8 mouse cellular contexts compared by ENCODE assay signal in the genomic region with DNA sequence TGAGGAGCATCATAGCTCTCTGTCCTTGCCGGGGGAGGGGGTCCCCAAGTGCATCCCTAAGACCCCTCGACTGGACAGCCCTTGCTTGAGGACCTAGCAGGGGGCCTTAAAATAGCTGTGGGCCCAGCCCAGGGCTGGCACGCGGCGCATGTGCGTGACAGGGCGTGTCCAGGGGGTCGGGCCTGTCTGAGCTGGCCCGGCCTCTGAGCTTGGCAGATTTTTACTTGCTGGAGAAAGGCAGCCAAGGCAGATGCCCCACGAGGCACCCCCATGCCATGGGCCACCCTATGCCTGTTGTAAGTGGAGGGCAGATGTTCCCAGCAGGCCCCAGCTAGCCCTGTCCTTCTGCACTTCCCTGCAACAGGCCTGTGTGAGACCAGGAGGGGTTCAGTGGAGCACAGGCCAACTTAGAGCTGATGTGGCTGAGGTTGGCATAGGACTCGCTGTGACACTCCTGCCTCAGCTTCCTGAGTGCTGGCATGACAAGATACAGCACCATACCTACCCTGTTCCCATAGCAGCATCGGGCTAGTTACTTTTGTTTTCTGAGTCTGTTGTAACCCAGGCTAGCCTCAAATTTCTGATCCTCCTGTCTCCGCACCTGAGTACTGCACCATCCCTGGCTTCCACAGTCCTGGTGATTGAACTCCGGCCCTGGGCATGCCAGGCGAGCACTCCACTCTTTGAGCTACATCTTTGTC. TPM values are rescaled to one million over a fixed set of nuclear protein-coding genes. Genes with fewer than 3 reads are reported as not detected.
A peak's percentile ranks its signal among the peaks of the same experiment; 100 is the strongest.
DNase-seq lines count a peak whose midpoint lies in the region; ATAC-seq and TF ChIP-seq lines count a peak whose summit lies in the region.

No protein-coding gene starts in this region.

- H3K27me3 ChIP-seq in testis, adult 2 months (ENCODE audit: control insufficient read depth, insufficient read depth, low read length): no peaks in the 10 kb centered on the region
- H3K27me3 ChIP-seq in embryonic facial prominence, embryonic 12.5 days: no peaks in the 10 kb centered on the region
- H3K27me3 ChIP-seq in heart, embryonic 13.5 days (replicated peaks): no peaks in the 10 kb centered on the region
- H3K27me3 ChIP-seq in kidney, embryonic 15.5 days: no peaks in the 10 kb centered on the region
- no peaks in the 10 kb centered on the region for H3K27me3 ChIP-seq in stomach, embryonic 15.5 days (replicated peaks)

- peaks cover 43% of the 10 kb centered on the region for H3K4me1 ChIP-seq in testis, adult 2 months (ENCODE audit: control insufficient read depth, insufficient read depth, low read length)
- peaks cover 60% of the 10 kb centered on the region for H3K4me1 ChIP-seq in embryonic facial prominence, embryonic 12.5 days
- H3K4me1 ChIP-seq in heart, embryonic 13.5 days: peaks cover 78% of the 10 kb centered on the region
- H3K4me1 ChIP-seq in kidney, embryonic 15.5 days: peaks cover 81% of the 10 kb centered on the region
- H3K4me1 ChIP-seq in stomach, embryonic 15.5 days: peaks cover 50% of the 10 kb centered on the region

- no peaks in the 10 kb centered on the region for H3K9me3 ChIP-seq in embryonic facial prominence, embryonic 12.5 days
- H3K9me3 ChIP-seq in heart, embryonic 13.5 days: no peaks in the 10 kb centered on the region
- H3K9me3 ChIP-seq in kidney, embryonic 15.5 days (replicated peaks): no peaks in the 10 kb centered on the region
- H3K9me3 ChIP-seq in stomach, embryonic 15.5 days: no peaks in the 10 kb centered on the region

- no peak for TF ChIP-seq CTCF in testis, adult 2 months (IDR thresholded peaks at IDR 0.05; ENCODE audit: control insufficient read depth, insufficient read depth, insufficient replicate concordance, low read depth, low read length)

- no peak for ATAC-seq in embryonic facial prominence, embryonic 12.5 days (ENCODE audit: insufficient number of reproducible peaks, insufficient read depth, low FRiP score, low TSS enrichment)
- ATAC-seq in heart, embryonic 13.5 days (ENCODE audit: extremely low read depth, insufficient number of reproducible peaks, low FRiP score, low TSS enrichment): no peak
- ATAC-seq in kidney, embryonic 15.5 days (replicated peaks; ENCODE audit: low FRiP score): no peak
- no peak for ATAC-seq in stomach, embryonic 15.5 days (ENCODE audit: insufficient read depth, low FRiP score, low read depth)

- TF ChIP-seq POLR2A in testis, adult 2 months (IDR thresholded peaks at IDR 0.05; ENCODE audit: control insufficient read depth, low read depth, low read length): no peak

- peak overlapping the region; percentile 79 for H3K4me3 ChIP-seq in testis, adult 2 months (ENCODE audit: control insufficient read depth, low read depth, low read length)
- peak overlapping the region; percentile 66 for H3K4me3 ChIP-seq in embryonic facial prominence, embryonic 12.5 days
- peak overlapping the region; percentile 64 for H3K4me3 ChIP-seq in heart, embryonic 13.5 days
- peak overlapping the region; percentile 67 for H3K4me3 ChIP-seq in kidney, embryonic 15.5 days (replicated peaks)
- peak overlapping the region; percentile 76 for H3K4me3 ChIP-seq in stomach, embryonic 15.5 days (replicated peaks)

- peak overlapping the region; percentile 85 for H3K27ac ChIP-seq in testis, adult 2 months (ENCODE audit: control insufficient read depth, insufficient read depth, low read depth, low read length)
- peak overlapping the region; percentile 98 for H3K27ac ChIP-seq in embryonic facial prominence, embryonic 12.5 days
- H3K27ac ChIP-seq in heart, embryonic 13.5 days (replicated peaks): peak overlapping the region; percentile 97
- peak overlapping the region; percentile 97 for H3K27ac ChIP-seq in kidney, embryonic 15.5 days
- peak overlapping the region; percentile 97 for H3K27ac ChIP-seq in stomach, embryonic 15.5 days

- H3K36me3 ChIP-seq in testis, adult 2 months (ENCODE audit: control insufficient read depth, insufficient read depth, low read length): no peaks in the 10 kb centered on the region
- no peaks in the 10 kb centered on the region; the same call in 1 of the 2 replicates for H3K36me3 ChIP-seq in embryonic facial prominence, embryonic 12.5 days
- peaks cover 27% of the 10 kb centered on the region for H3K36me3 ChIP-seq in heart, embryonic 13.5 days
- peaks cover 16% of the 10 kb centered on the region for H3K36me3 ChIP-seq in kidney, embryonic 15.5 days
- H3K36me3 ChIP-seq in stomach, embryonic 15.5 days: peaks cover 10% of the 10 kb centered on the region

- peak overlapping the region; percentile 86 for H3K9ac ChIP-seq in embryonic facial prominence, embryonic 12.5 days
- peak overlapping the region; percentile 97 for H3K9ac ChIP-seq in heart, embryonic 13.5 days
- peak overlapping the region; percentile 72 for H3K9ac ChIP-seq in kidney, embryonic 15.5 days
- peak overlapping the region; percentile 69 for H3K9ac ChIP-seq in stomach, embryonic 15.5 days

- 57% methylated on average over 15 of the region's 15 CpGs for whole genome bisulfite sequencing in embryonic facial prominence, embryonic 12.5 days
- 33% methylated on average over 15 of the region's 15 CpGs for WGBS in heart, embryonic 13.5 days
- 44% methylated on average over 15 of the region's 15 CpGs for WGBS in kidney, embryonic 15.5 days
- 33% methylated on average over 15 of the region's 15 CpGs for WGBS in stomach, embryonic 15.5 days

- peak overlapping the region; percentile 94 for H3K4me2 ChIP-seq in embryonic facial prominence, embryonic 12.5 days (replicated peaks)
- H3K4me2 ChIP-seq in heart, embryonic 13.5 days: peak overlapping the region; percentile 93
- H3K4me2 ChIP-seq in kidney, embryonic 15.5 days: peak overlapping the region; percentile 84
- H3K4me2 ChIP-seq in stomach, embryonic 15.5 days: peak overlapping the region; percentile 91

- no peak for DNase-seq in testis, postnatal 14 days (ENCODE audit: low spot score)
- DNase-seq in lung, postnatal 10 days: peak; percentile 89
- no peak for DNase-seq in thymus, postnatal 25 days

RNA-seq across cellular contexts. Expression of a gene that starts 16.7 kb away (rescaled TPM):
- polyA plus RNA-seq in testis, adult 2 months (2012; rRNA removed): 1.6 and 2.4 TPM in 2 replicates
- polyA plus RNA-seq in embryonic facial prominence, embryonic 12.5 days (2016; fragmentation: Nextera tagmentation; extraction: Ambion mirVana): 5.4 and 7.2 TPM in 2 replicates
- polyA plus RNA-seq in heart, embryonic 13.5 days (2015; fragmentation: Nextera tagmentation; extraction: Ambion mirVana): 1.9 and 2.8 TPM in 2 replicates
- polyA plus RNA-seq in kidney, embryonic 15.5 days (2015; fragmentation: Nextera tagmentation; extraction: Ambion mirVana): 3.6 and 4.7 TPM in 2 replicates
- 1.7 and 2.3 TPM in 2 replicates for polyA plus RNA-seq in stomach, embryonic 15.5 days (2015; fragmentation: Nextera tagmentation; extraction: Ambion mirVana)

RNA-seq across cellular contexts. Expression of a gene that starts 35.2 kb away (rescaled TPM):
- 16.9 and 17.4 TPM in 2 replicates for polyA plus RNA-seq in testis, adult 2 months (2012; rRNA removed)
- polyA plus RNA-seq in embryonic facial prominence, embryonic 12.5 days (2016; fragmentation: Nextera tagmentation; extraction: Ambion mirVana): 32.4 and 32.9 TPM in 2 replicates
- 9.1 and 9.3 TPM in 2 replicates for polyA plus RNA-seq in heart, embryonic 13.5 days (2015; fragmentation: Nextera tagmentation; extraction: Ambion mirVana)
- 16.6 and 17.3 TPM in 2 replicates for polyA plus RNA-seq in kidney, embryonic 15.5 days (2015; fragmentation: Nextera tagmentation; extraction: Ambion mirVana)
- polyA plus RNA-seq in stomach, embryonic 15.5 days (2015; fragmentation: Nextera tagmentation; extraction: Ambion mirVana): 8.9 and 9.7 TPM in 2 replicates

RNA-seq across cellular contexts. Expression of a gene that starts 47.8 kb away (rescaled TPM):
- 104 and 116 TPM in 2 replicates for polyA plus RNA-seq in testis, adult 2 months (2012; rRNA removed)
- 322 and 341 TPM in 2 replicates for polyA plus RNA-seq in embryonic facial prominence, embryonic 12.5 days (2016; fragmentation: Nextera tagmentation; extraction: Ambion mirVana)
- 276 and 328 TPM in 2 replicates for polyA plus RNA-seq in heart, embryonic 13.5 days (2015; fragmentation: Nextera tagmentation; extraction: Ambion mirVana)
- polyA plus RNA-seq in kidney, embryonic 15.5 days (2015; fragmentation: Nextera tagmentation; extraction: Ambion mirVana): 336 and 355 TPM in 2 replicates
- polyA plus RNA-seq in stomach, embryonic 15.5 days (2015; fragmentation: Nextera tagmentation; extraction: Ambion mirVana): 311 and 318 TPM in 2 replicates

RNA-seq across cellular contexts. Expression of a gene that starts 53.9 kb away (rescaled TPM):
- polyA plus RNA-seq in testis, adult 2 months (2012; rRNA removed): 57.2 and 65.0 TPM in 2 replicates
- polyA plus RNA-seq in embryonic facial prominence, embryonic 12.5 days (2016; fragmentation: Nextera tagmentation; extraction: Ambion mirVana): 2.0 and 2.4 TPM in 2 replicates
- 0.82 and 0.88 TPM in 2 replicates for polyA plus RNA-seq in heart, embryonic 13.5 days (2015; fragmentation: Nextera tagmentation; extraction: Ambion mirVana)
- 1.7 and 2.0 TPM in 2 replicates for polyA plus RNA-seq in kidney, embryonic 15.5 days (2015; fragmentation: Nextera tagmentation; extraction: Ambion mirVana)
- polyA plus RNA-seq in stomach, embryonic 15.5 days (2015; fragmentation: Nextera tagmentation; extraction: Ambion mirVana): 0.91 and 1.2 TPM in 2 replicates

RNA-seq across cellular contexts. Expression of a gene that starts 54.0 kb away (rescaled TPM):
- 30.9 and 38.6 TPM in 2 replicates for polyA plus RNA-seq in testis, adult 2 months (2012; rRNA removed)
- 27.5 and 29.2 TPM in 2 replicates for polyA plus RNA-seq in embryonic facial prominence, embryonic 12.5 days (2016; fragmentation: Nextera tagmentation; extraction: Ambion mirVana)
- polyA plus RNA-seq in heart, embryonic 13.5 days (2015; fragmentation: Nextera tagmentation; extraction: Ambion mirVana): 14.5 and 15.3 TPM in 2 replicates
- 22.0 and 28.7 TPM in 2 replicates for polyA plus RNA-seq in kidney, embryonic 15.5 days (2015; fragmentation: Nextera tagmentation; extraction: Ambion mirVana)
- 22.2 and 22.7 TPM in 2 replicates for polyA plus RNA-seq in stomach, embryonic 15.5 days (2015; fragmentation: Nextera tagmentation; extraction: Ambion mirVana)
